Mouse (Mus musculus): ENCODE data around the gene Hs3st1.

- no peak for TF ChIP-seq CTCF (IDR thresholded peaks at IDR 0.05; ENCODE audit: borderline replicate concordance, insufficient read depth, low read length)
- TF ChIP-seq POLR2A (IDR thresholded peaks at IDR 0.05; ENCODE audit: low read depth, low read length): no peak
Measured at GRCm38 (mm10) chr5:39633206-39633605, 122.1 kb downstream of the Hs3st1 start.
